Mouse (Mus musculus) midbrain, embryonic 10.5 days (tissue): ENCODE measurements at regions not wholly inside any gene's neighbourhood (a gene's known extent, or its start where the extent isn't known, plus 50 kb on each side); places are given as distances from the start of the nearest gene placed in this dataset.

Source experiments
- DNase-seq: peaks from one replicate; pipeline ENCODE4 v3.0.0-alpha.2; 2017; ENCODE audit warnings: low spot score
- H3K27ac ChIP-seq: fragments of 300-500 bp; sonication (generic); replicated peaks from 2 replicates; pipeline ENCODE4 v1.5.1; 2016; ENCODE audit warnings: mild to moderate bottlenecking
- H3K27me3 ChIP-seq: fragments of 300-500 bp; sonication (generic); 2 replicates; pipeline ENCODE4 v1.6.1; 2016; ENCODE audit warnings: low read depth, mild to moderate bottlenecking; ENCODE audit not compliant: poor library complexity, severe bottlenecking
- H3K36me3 ChIP-seq: fragments of 300-500 bp; sonication (generic); 2 replicates; pipeline ENCODE4 v1.6.1; 2016; ENCODE audit warnings: mild to moderate bottlenecking, moderate library complexity
- H3K4me1 ChIP-seq: fragments of 300-500 bp; sonication (generic); 2 replicates; pipeline ENCODE4 v1.6.1; 2016
- H3K4me3 ChIP-seq: fragments of 300-500 bp; sonication (generic); 2 replicates; pipeline ENCODE4 v1.5.1; 2016; ENCODE audit warnings: mild to moderate bottlenecking, moderate library complexity
- H3K9me3 ChIP-seq: fragments of 300-500 bp; sonication (generic); replicated peaks from 2 replicates; pipeline ENCODE4 v1.6.1; 2016; ENCODE audit warnings: mild to moderate bottlenecking
- WGBS: fragments of 180-500 bp; shearing (Covaris S2); methylation state at CpG from one replicate; pipeline ENCODE4 v1.1.7; 2016; 5-methylcytosine and 5-hydroxymethylcytosine counted together

DNA sequence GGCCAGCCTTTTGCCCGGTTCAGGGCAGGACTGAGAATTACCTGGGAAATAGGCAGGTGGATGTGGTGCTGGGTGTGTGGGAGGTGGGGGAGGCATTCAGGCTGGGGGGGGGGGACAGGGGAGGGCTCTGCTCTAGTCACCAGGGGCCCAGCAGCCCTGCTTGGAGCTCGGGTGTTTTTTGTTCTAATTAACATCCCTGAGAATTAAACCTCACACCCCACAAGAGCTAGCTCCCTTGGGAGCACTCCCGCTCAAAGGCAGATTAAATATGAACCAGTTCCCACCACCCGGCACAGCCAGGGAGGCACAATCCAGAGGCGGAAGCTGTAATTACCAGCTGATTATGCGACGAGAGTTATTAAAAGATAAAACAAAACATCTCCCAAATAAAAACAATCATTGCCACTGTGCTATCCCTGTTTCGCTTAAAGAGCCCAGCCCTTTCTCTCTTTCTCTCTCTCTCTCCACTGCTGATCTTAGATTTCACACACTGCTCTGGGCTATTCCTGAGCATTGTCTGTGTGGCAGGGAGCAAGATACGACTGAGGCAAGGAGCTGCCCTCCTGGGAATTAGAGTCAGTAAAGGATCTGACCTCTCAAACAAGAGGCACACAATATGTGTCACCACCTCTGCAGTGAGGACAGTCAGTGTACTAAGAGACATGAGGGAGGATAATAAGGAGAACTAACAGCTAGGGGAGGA, 397.0 kb downstream of the Matn1 start:
- no peaks in the 10 kb centered on the region for H3K9me3 ChIP-seq
- DNase-seq = no peak
- H3K27me3 ChIP-seq = no peaks in the 10 kb centered on the region
- 0 out of 2 replicates have a peak overlapping the region, but pooled peaks have one; percentile 13 for H3K27ac ChIP-seq
- H3K4me1 ChIP-seq = peaks cover 10% of the 10 kb centered on the region
- no peak overlapping the region for H3K4me3 ChIP-seq
- H3K36me3 ChIP-seq = no peaks in the 10 kb centered on the region
- 50% methylated on average over 9 of the region's 9 CpGs for WGBS

- DNase-seq = no peak
- Histone ChIP-seq H3K36me3 (no peaks in the 10 kb centered on the region), H3K4me3 (no peak overlapping the region), H3K27me3 (no peaks in the 10 kb centered on the region), H3K4me1 (peaks cover 5% of the 10 kb centered on the region), H3K9me3 (no peaks in the 10 kb centered on the region), H3K27ac (no peak overlapping the region)
- 74% methylated on average over 3 of the region's 3 CpGs for WGBS
Observed at GRCm38 (mm10) chr4:131346727-131347126, 402.5 kb downstream of the Matn1 start.

DNA sequence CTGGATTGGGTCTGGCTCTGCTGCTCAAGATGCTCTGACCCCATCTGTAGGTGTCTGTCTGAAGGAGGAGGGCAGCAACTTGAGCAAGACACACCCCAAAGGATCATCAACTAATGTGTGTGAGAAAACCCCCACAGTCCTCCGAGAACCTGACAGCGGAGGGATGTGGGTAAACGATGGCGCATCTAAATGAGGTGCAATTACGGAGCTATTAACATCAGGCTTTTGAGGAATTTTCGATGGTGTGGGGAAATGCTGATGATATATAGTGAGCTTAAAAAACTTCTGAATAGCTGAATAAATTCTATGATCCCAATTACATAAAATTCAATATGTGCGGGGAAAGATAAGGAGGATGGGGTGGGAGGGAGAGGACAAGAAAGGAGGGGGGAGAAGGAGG, 406.1 kb downstream of the Matn1 start:
- H3K27me3 ChIP-seq = no peaks in the 10 kb centered on the region
- no peak overlapping the region for H3K27ac ChIP-seq
- H3K9me3 ChIP-seq = no peaks in the 10 kb centered on the region
- WGBS = 79% methylated on average over 7 of the region's 7 CpGs
- no peak for DNase-seq
- no peaks in the 10 kb centered on the region for H3K36me3 ChIP-seq
- peaks cover 5% of the 10 kb centered on the region for H3K4me1 ChIP-seq
- H3K4me3 ChIP-seq = no peak overlapping the region

- H3K4me3 ChIP-seq = no peak overlapping the region
- WGBS = 97% methylated on average over 3 of the region's 3 CpGs
- no peaks in the 10 kb centered on the region for H3K27me3 ChIP-seq
- no peak overlapping the region for H3K27ac ChIP-seq
- no peaks in the 10 kb centered on the region for H3K36me3 ChIP-seq
- peaks cover 5% of the 10 kb centered on the region for H3K4me1 ChIP-seq
- no peak for DNase-seq
- H3K9me3 ChIP-seq = no peaks in the 10 kb centered on the region
Observed at GRCm38 (mm10) chr4:131354908-131355307, 410.7 kb downstream of the Matn1 start.

- Histone ChIP-seq H3K36me3 (no peaks in the 10 kb centered on the region), H3K4me3 (no peak overlapping the region), H3K27ac (no peak overlapping the region), H3K27me3 (no peaks in the 10 kb centered on the region), H3K4me1 (peaks cover 5% of the 10 kb centered on the region), H3K9me3 (no peaks in the 10 kb centered on the region)
- DNase-seq = no peak
- 89% methylated on average over 12 of the region's 12 CpGs for WGBS
Observed at GRCm38 (mm10) chr4:131355526-131355991, 411.4 kb downstream of the Matn1 start.

GRCm38 (mm10) chr4:131356316-131356715, 412.1 kb downstream of the Matn1 start:
- H3K9me3 ChIP-seq = no peaks in the 10 kb centered on the region
- H3K4me3 ChIP-seq = no peak overlapping the region
- no peaks in the 10 kb centered on the region for H3K27me3 ChIP-seq
- no peaks in the 10 kb centered on the region for H3K36me3 ChIP-seq
- WGBS = 89% methylated on average over 12 of the region's 12 CpGs
- no peak for DNase-seq
- H3K27ac ChIP-seq = no peak overlapping the region
- H3K4me1 ChIP-seq = peaks cover 3% of the 10 kb centered on the region

DNA sequence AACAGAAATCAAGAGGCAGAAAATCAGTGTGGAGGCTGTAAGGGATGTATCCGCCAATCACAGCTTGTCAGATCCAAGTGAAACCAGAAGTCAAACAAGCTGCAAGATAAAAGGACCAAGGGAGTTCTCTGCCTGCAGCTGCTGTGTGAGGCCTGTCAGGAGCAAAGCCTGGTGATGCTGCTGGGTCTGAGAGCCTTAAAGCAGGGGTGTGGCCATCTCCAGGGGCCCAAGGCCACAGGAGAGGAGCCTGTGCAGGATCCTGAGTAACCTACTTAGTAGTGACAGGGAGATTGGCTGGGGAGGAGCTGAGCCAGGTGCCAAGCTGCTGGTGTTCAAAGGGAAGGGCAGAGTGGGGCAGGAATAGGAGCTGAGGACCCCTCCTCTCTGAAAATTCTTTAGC, 418.8 kb downstream of the Matn1 start:
- Histone ChIP-seq H3K27me3 (no peaks in the 10 kb centered on the region), H3K9me3 (no peaks in the 10 kb centered on the region), H3K4me1 (peaks cover 11% of the 10 kb centered on the region), H3K27ac (no peak overlapping the region), H3K36me3 (no peaks in the 10 kb centered on the region), H3K4me3 (no peak overlapping the region)
- no peak for DNase-seq
- 42% methylated on average over 1 of the region's 1 CpGs for WGBS

DNA sequence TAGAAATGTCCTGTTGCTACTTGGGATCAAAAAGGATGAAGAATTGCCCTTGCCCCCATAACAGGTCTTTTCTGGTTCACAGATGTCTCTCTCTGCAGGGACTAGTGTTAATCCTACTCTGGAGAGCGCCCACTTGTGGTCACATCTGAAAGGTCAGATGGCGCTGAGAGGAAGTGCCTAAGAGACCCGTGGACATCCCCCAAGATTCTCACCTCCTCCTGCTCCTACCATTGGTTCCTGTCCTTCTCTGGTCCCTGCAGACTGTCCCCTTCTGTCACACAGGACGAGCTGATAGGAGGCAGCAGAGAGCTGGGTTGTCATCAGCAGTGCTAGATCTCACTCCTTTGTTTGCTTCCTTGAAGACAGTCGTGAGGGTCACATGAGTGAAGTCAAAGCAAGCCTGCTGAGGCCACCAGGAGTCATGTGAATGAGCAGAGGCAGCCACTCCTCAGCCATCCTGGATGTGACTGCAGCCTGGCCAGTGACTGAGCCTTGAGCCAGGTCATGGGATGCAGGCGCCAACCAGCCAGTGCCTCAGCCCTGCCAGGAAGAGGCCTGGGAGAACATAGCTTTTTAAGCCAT, 420.6 kb downstream of the Matn1 start:
- no peaks in the 10 kb centered on the region for H3K27me3 ChIP-seq
- no peaks in the 10 kb centered on the region for H3K36me3 ChIP-seq
- peaks cover 13% of the 10 kb centered on the region for H3K4me1 ChIP-seq
- no peak overlapping the region for H3K4me3 ChIP-seq
- H3K27ac ChIP-seq = no peak overlapping the region
- WGBS = 28% methylated on average over 6 of the region's 6 CpGs
- H3K9me3 ChIP-seq = no peaks in the 10 kb centered on the region
- DNase-seq = peak; percentile 58

DNA sequence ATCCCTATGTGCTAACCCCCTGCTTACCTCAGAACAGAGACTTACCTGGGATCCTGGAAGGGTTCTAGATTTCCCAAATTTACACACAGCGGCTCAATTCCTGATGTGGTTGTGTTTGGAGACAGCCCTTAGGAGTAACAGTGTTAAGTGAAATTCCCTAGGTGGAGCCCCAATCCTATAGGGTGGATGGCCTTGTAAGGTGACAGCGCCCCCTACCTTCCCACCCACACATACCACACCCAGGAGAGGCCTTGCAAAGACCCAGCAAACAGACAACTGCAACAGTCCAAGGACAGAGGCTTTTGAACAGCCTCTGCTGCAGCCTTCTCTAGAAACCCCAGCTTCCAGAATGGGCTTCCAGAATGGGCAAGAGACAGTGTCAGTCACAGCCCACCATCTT, 421.8 kb downstream of the Matn1 start:
- H3K9me3 ChIP-seq = no peaks in the 10 kb centered on the region
- no peak for DNase-seq
- WGBS = 45% methylated on average over 2 of the region's 2 CpGs
- H3K27me3 ChIP-seq = no peaks in the 10 kb centered on the region
- H3K36me3 ChIP-seq = no peaks in the 10 kb centered on the region
- H3K4me3 ChIP-seq = no peak overlapping the region
- peaks cover 24% of the 10 kb centered on the region for H3K4me1 ChIP-seq
- no peak overlapping the region for H3K27ac ChIP-seq

DNA sequence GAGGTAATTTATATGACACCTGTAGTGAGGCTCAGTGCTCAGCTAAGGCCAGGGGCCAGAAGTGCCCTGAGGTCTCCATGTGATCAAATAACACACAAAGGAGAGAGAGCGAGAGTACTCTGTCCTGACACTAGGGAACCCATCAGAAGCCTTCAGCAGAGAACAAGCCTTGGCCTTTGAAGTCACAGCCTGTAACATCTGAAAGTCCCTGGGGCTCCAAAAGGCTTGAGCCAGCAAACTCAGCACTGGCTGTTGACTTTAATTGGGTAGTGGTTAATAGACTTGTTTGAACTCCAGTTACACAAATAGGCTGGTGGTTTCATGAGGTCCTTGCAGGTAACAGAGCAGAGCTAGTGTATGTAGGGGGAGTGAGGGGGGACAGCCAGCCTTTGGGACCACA, 422.5 kb downstream of the Matn1 start:
- H3K9me3 ChIP-seq = no peaks in the 10 kb centered on the region
- no peaks in the 10 kb centered on the region for H3K27me3 ChIP-seq
- H3K27ac ChIP-seq = no peak overlapping the region
- no peaks in the 10 kb centered on the region for H3K36me3 ChIP-seq
- 89% methylated on average over 1 of the region's 1 CpGs for whole genome bisulfite sequencing
- no peak overlapping the region for H3K4me3 ChIP-seq
- no peak for DNase-seq
- peaks cover 24% of the 10 kb centered on the region for H3K4me1 ChIP-seq

DNA sequence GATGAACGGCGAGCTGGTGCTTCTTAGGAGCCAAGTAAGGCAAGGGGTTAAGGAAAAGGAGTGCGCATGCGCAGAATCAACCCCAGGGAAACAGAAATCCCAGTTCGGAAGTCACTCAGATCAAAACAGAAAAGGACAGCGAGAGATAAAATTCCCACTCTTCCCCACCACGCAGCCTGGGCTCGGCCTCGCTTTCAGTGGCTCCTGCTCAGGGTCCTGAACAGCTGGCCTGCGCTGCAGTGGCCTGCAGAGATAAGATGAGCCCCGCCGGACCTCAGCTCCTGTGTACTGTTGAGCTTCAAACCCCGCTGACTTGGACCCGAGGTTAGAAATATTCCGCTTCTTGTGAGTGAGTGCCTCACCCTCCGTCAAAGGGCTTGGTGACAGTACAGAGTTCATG, 428.3 kb downstream of the Matn1 start:
- Histone ChIP-seq H3K9me3 (no peaks in the 10 kb centered on the region), H3K27me3 (no peaks in the 10 kb centered on the region; the same call in 1 of the 2 replicates), H3K27ac (no peak overlapping the region), H3K36me3 (no peaks in the 10 kb centered on the region), H3K4me1 (peaks cover 13% of the 10 kb centered on the region), H3K4me3 (no peak overlapping the region)
- WGBS = 83% methylated on average over 16 of the region's 16 CpGs
- DNase-seq = no peak

DNA sequence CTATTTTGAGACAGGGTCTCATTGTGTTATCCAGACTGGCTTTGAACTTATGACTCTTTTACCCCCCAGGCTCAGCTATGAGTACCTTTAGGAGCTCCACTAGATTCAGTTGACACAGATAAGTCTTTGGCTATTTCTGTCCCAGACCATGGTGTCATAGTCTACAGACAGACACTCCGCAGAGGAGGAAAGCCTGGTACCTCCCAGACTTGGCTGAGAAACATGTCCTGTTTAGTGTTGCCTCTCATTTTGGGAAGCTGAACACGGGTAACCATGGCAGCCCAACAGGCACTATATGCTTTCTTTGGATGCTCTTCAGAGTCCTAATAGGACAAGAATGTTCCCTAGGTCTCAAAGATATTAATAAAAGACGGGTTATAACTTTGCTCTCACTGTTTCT, 429.0 kb downstream of the Matn1 start:
- no peaks in the 10 kb centered on the region; the same call in 1 of the 2 replicates for H3K27me3 ChIP-seq
- 92% methylated on average over 3 of the region's 3 CpGs for WGBS
- no peak overlapping the region for H3K27ac ChIP-seq
- DNase-seq = no peak
- no peaks in the 10 kb centered on the region for H3K36me3 ChIP-seq
- H3K4me1 ChIP-seq = peaks cover 13% of the 10 kb centered on the region
- no peak overlapping the region for H3K4me3 ChIP-seq
- H3K9me3 ChIP-seq = no peaks in the 10 kb centered on the region

- no peaks in the 10 kb centered on the region; the same call in 1 of the 2 replicates for H3K27me3 ChIP-seq
- no peaks in the 10 kb centered on the region for H3K9me3 ChIP-seq
- H3K4me1 ChIP-seq = peaks cover 11% of the 10 kb centered on the region
- 89% methylated on average over 6 of the region's 6 CpGs for WGBS
- no peak for DNase-seq
- H3K36me3 ChIP-seq = no peaks in the 10 kb centered on the region
- H3K27ac ChIP-seq = no peak overlapping the region
- no peak overlapping the region for H3K4me3 ChIP-seq
Observed at GRCm38 (mm10) chr4:131374527-131375290, 430.5 kb downstream of the Matn1 start.
